Mouse (Mus musculus) limb, embryonic 13.5 days (tissue): ENCODE data around the gene Scn1b. TPM values are rescaled to one million over a fixed set of nuclear protein-coding genes. Genes with fewer than 3 reads are reported as not detected.

Experiments used
- ATAC-seq: fragments of 200-750 bp; cut with Nextera tagmentation; 2 replicates; pipeline ENCODE4 v1.8.0; 2017; ENCODE audit warnings: low read depth, moderate number of reproducible peaks, moderate TSS enrichment; ENCODE audit not compliant: low FRiP score
- H3K27ac ChIP-seq: fragments of 300-500 bp; sonication (generic); 2 replicates; pipeline ENCODE4 v1.5.1; 2015; ENCODE audit warnings: inconsistent platforms, mild to moderate bottlenecking, moderate library complexity
- H3K27me3 ChIP-seq: fragments of 300-500 bp; sonication (generic); 2 replicates; pipeline ENCODE4 v1.6.1; 2015; ENCODE audit warnings: mild to moderate bottlenecking, inconsistent platforms
- H3K36me3 ChIP-seq: fragments of 300-500 bp; sonication (generic); 2 replicates; pipeline ENCODE4 v1.6.1; 2015; ENCODE audit warnings: inconsistent platforms, mild to moderate bottlenecking, moderate library complexity
- H3K4me1 ChIP-seq: fragments of 300-500 bp; sonication (generic); 2 replicates; pipeline ENCODE4 v1.6.1; 2015; ENCODE audit warnings: inconsistent platforms
- H3K4me2 ChIP-seq: fragments of 300-500 bp; sonication (generic); replicated peaks from 2 replicates; pipeline ENCODE4 v1.6.1; 2015; ENCODE audit warnings: inconsistent platforms, mild to moderate bottlenecking, moderate library complexity
- H3K4me3 ChIP-seq: fragments of 300-500 bp; sonication (generic); 2 replicates; pipeline ENCODE4 v1.5.1; 2015; ENCODE audit warnings: moderate library complexity, mild to moderate bottlenecking, inconsistent platforms
- H3K9ac ChIP-seq: fragments of 300-500 bp; sonication (generic); 2 replicates; pipeline ENCODE4 v1.6.1; 2015; ENCODE audit warnings: mild to moderate bottlenecking, inconsistent platforms
- H3K9me3 ChIP-seq: fragments of 300-500 bp; sonication (generic); 2 replicates; pipeline ENCODE4 v1.6.1; 2016; ENCODE audit warnings: inconsistent platforms
- WGBS: fragments of 180-500 bp; shearing (Covaris S2); methylation state at CpG from one replicate; pipeline ENCODE4 v1.1.7; 2015; 5-methylcytosine and 5-hydroxymethylcytosine counted together
- polyA plus RNA-seq: library from polyadenylated mRNA; unstranded; fragments of >200 nt; fragmentation: Nextera tagmentation; extraction: Ambion mirVana; gene quantifications from 2 replicates; pipeline ENCODE4 v1.2.1, GENCODE M21; 2015

Scn1b gene
- polyA plus RNA-seq, 1 experiment from 2014 or later = 4.5 TPM

GRCm38 (mm10) chr7:31109796-31110195 lies 17.0 kb downstream of the Scn1b start:
- WGBS = 84% methylated on average over 5 of the region's 5 CpGs
- Histone ChIP-seq H3K36me3 (no peaks in the 10 kb centered on the region), H3K4me3 (no peak overlapping the region), H3K27ac (no peak overlapping the region), H3K4me1 (no peaks in the 10 kb centered on the region; the same call in 1 of the 2 replicates), H3K9ac (no peak overlapping the region), H3K27me3 (no peaks in the 10 kb centered on the region), H3K4me2 (no peak overlapping the region), H3K9me3 (no peaks in the 10 kb centered on the region)
- ATAC-seq = no peak

DNA sequence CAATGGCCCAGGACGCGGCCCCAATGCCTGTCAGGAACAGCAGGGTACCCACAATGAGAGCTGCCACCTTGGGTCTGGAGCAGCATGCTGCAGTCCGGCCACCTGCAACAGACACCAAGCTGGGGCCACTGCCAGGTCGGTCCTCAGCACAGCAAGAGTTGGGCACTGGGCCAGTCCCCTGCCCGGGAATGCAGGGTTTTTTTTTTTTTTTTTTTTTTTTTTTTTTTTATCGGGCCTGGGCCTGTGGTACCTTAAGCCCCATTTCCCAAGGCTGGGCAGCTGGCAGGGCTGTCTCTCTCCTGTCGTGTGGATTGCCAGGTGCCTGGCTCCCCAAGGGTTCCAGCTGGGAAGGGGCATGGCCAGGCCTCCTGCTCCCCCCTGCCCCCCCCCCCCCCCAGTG lies 17.7 kb downstream of the Scn1b start:
- ATAC-seq = 0 out of 2 replicates have a peak, but pooled peaks have one; percentile 16
- H3K9ac ChIP-seq = no peak overlapping the region
- no peak overlapping the region for H3K4me2 ChIP-seq
- H3K27ac ChIP-seq = no peak overlapping the region
- WGBS = 37% methylated on average over 6 of the region's 7 CpGs
- H3K4me1 ChIP-seq = no peaks in the 10 kb centered on the region; the same call in 1 of the 2 replicates
- H3K4me3 ChIP-seq = no peak overlapping the region
- no peaks in the 10 kb centered on the region for H3K36me3 ChIP-seq
- H3K27me3 ChIP-seq = no peaks in the 10 kb centered on the region; the same call in 1 of the 2 replicates
- no peaks in the 10 kb centered on the region for H3K9me3 ChIP-seq

GRCm38 (mm10) chr7:31107781-31108180 lies 19.0 kb downstream of the Scn1b start:
- no peaks in the 10 kb centered on the region; the same call in 1 of the 2 replicates for H3K4me1 ChIP-seq
- no peaks in the 10 kb centered on the region for H3K9me3 ChIP-seq
- no peak overlapping the region for H3K4me2 ChIP-seq
- H3K27me3 ChIP-seq = peaks cover 7% of the 10 kb centered on the region; the same call in 1 of the 2 replicates
- no peaks in the 10 kb centered on the region for H3K36me3 ChIP-seq
- whole genome bisulfite sequencing = 88% methylated on average over 11 of the region's 11 CpGs
- ATAC-seq = no peak
- H3K4me3 ChIP-seq = no peak overlapping the region
- H3K9ac ChIP-seq = no peak overlapping the region
- no peak overlapping the region for H3K27ac ChIP-seq

- no peaks in the 10 kb centered on the region for H3K9me3 ChIP-seq
- no peak overlapping the region for H3K4me2 ChIP-seq
- 42% methylated on average over 3 of the region's 3 CpGs for WGBS
Measured at GRCm38 (mm10) chr7:31106166-31106565, 20.6 kb downstream of the Scn1b start.

GRCm38 (mm10) chr7:31105061-31105768 lies 21.6 kb downstream of the Scn1b start:
- no peak for ATAC-seq
- peaks cover 10% of the 10 kb centered on the region; the same call in 1 of the 2 replicates for H3K27me3 ChIP-seq
- 61% methylated on average over 15 of the region's 15 CpGs for WGBS

More at GRCm38 (mm10) chr7:31106166-31106565, 20.6 kb downstream of the Scn1b start:
- ATAC-seq = no peak
- H3K4me3 ChIP-seq = no peak overlapping the region
- no peak overlapping the region for H3K9ac ChIP-seq
- no peaks in the 10 kb centered on the region; the same call in 1 of the 2 replicates for H3K4me1 ChIP-seq
- H3K36me3 ChIP-seq = no peaks in the 10 kb centered on the region
- H3K27me3 ChIP-seq = peaks cover 10% of the 10 kb centered on the region; the same call in 1 of the 2 replicates
- H3K27ac ChIP-seq = no peak overlapping the region

GRCm38 (mm10) chr7:31100786-31101185 lies 26.0 kb downstream of the Scn1b start:
- 85% methylated on average over 14 of the region's 14 CpGs for WGBS
- peaks cover 10% of the 10 kb centered on the region; the same call in 1 of the 2 replicates for H3K27me3 ChIP-seq

More at GRCm38 (mm10) chr7:31105061-31105768, 21.6 kb downstream of the Scn1b start:
- Histone ChIP-seq H3K27ac (no peak overlapping the region), H3K9me3 (no peaks in the 10 kb centered on the region), H3K36me3 (no peaks in the 10 kb centered on the region), H3K4me1 (no peaks in the 10 kb centered on the region; the same call in 1 of the 2 replicates), H3K4me2 (no peak overlapping the region), H3K4me3 (no peak overlapping the region), H3K9ac (no peak overlapping the region)

DNA sequence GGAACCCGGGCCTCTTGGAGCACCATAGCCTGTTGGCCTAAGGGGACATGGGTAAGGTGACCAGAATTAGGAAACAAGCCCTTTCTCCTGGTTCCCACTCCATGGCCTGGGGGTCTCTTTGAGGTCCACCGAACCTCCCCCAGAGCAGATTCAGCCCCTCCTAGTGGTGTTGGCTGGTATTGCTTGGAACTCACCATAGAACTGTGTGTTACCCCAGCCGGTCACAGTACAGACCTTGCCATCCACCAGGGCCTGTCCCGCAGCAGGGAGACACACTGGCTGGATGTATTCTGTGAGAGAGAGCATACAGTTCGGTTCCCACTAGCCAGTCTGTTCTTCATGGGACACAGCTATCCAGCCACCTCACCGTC lies 27.2 kb downstream of the Scn1b start:
- no peak overlapping the region for H3K4me3 ChIP-seq
- H3K9me3 ChIP-seq = no peaks in the 10 kb centered on the region
- no peak overlapping the region for H3K27ac ChIP-seq
- no peak for ATAC-seq
- H3K36me3 ChIP-seq = no peaks in the 10 kb centered on the region
- no peak overlapping the region for H3K9ac ChIP-seq
- H3K4me1 ChIP-seq = no peaks in the 10 kb centered on the region
- peaks cover 10% of the 10 kb centered on the region; the same call in 1 of the 2 replicates for H3K27me3 ChIP-seq
- 84% methylated on average over 6 of the region's 6 CpGs for WGBS
- no peak overlapping the region for H3K4me2 ChIP-seq

More at GRCm38 (mm10) chr7:31100786-31101185, 26.0 kb downstream of the Scn1b start:
- Histone ChIP-seq H3K4me1 (no peaks in the 10 kb centered on the region), H3K9me3 (no peaks in the 10 kb centered on the region), H3K4me2 (no peak overlapping the region), H3K27ac (no peak overlapping the region), H3K4me3 (no peak overlapping the region), H3K9ac (no peak overlapping the region), H3K36me3 (no peaks in the 10 kb centered on the region)
- ATAC-seq = no peak

- H3K9me3 ChIP-seq = no peaks in the 10 kb centered on the region
- H3K4me2 ChIP-seq = no peak overlapping the region
- WGBS = 78% methylated on average over 22 of the region's 22 CpGs
- H3K27me3 ChIP-seq = peaks cover 10% of the 10 kb centered on the region; the same call in 1 of the 2 replicates
- H3K4me1 ChIP-seq = no peaks in the 10 kb centered on the region
- H3K9ac ChIP-seq = no peak overlapping the region
- no peak overlapping the region for H3K27ac ChIP-seq
- H3K36me3 ChIP-seq = no peaks in the 10 kb centered on the region
- no peak for ATAC-seq
- no peak overlapping the region for H3K4me3 ChIP-seq
Measured at GRCm38 (mm10) chr7:31098697-31099611, 27.8 kb downstream of the Scn1b start.

- peaks cover 2% of the 10 kb centered on the region; the same call in 1 of the 2 replicates for H3K27me3 ChIP-seq
- WGBS = 22% methylated on average over 14 of the region's 20 CpGs
- H3K4me2 ChIP-seq = peak overlapping the region; percentile 53
- H3K4me3 ChIP-seq = peak overlapping the region; percentile 25
- ATAC-seq = peak; percentile 94
- H3K9me3 ChIP-seq = no peaks in the 10 kb centered on the region
- H3K4me1 ChIP-seq = no peaks in the 10 kb centered on the region
- H3K36me3 ChIP-seq = no peaks in the 10 kb centered on the region
- H3K27ac ChIP-seq = no peak overlapping the region
- no peak overlapping the region for H3K9ac ChIP-seq
Measured at GRCm38 (mm10) chr7:31097583-31098248, 29.1 kb downstream of the Scn1b start.

DNA sequence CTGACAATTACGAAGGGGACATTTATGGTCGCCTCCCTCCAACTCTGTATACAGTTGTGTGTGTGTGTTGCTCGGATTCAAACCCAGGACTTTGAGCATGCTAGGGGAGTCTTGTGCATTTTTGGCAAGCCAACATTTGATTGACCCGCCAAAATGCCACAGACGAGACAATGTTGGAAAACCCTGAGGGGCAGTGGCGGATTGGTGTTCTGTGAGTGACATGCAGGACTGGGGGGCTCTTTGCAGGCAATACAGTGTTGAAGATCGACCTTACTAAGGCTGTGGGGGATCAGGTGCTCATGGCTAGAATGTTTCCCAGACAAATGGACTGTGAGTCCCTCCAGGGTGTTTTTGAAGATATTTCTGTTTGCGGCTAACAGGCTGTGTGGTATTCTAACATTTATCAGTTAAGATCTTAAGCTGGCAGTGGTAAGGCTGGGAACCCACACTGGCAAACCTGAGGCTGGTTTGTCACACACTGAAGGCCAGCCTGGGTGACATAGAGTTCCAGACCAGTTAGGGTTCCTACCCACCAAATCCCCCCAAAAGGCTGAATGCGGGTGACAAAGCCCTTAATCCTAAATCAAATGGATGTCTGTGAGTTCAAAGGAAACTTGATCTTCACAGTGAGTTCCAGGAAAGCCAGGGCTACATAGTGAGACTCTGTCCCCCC lies 29.8 kb downstream of the Scn1b start:
- Histone ChIP-seq H3K9ac (no peak overlapping the region), H3K36me3 (no peaks in the 10 kb centered on the region), H3K4me3 (no peak overlapping the region), H3K9me3 (no peaks in the 10 kb centered on the region), H3K4me1 (no peaks in the 10 kb centered on the region), H3K4me2 (no peak overlapping the region), H3K27ac (no peak overlapping the region), H3K27me3 (no peaks in the 10 kb centered on the region)
- no peak for ATAC-seq
- 69% methylated on average over 9 of the region's 9 CpGs for WGBS

- 31% methylated on average over 11 of the region's 12 CpGs for WGBS
Measured at GRCm38 (mm10) chr7:31094774-31095501, 31.9 kb downstream of the Scn1b start.

More at GRCm38 (mm10) chr7:31094774-31095501, 31.9 kb downstream of the Scn1b start:
- Histone ChIP-seq H3K36me3 (no peaks in the 10 kb centered on the region), H3K4me2 (no peak overlapping the region), H3K4me1 (no peaks in the 10 kb centered on the region), H3K27me3 (no peaks in the 10 kb centered on the region), H3K9me3 (no peaks in the 10 kb centered on the region), H3K27ac (no peak overlapping the region), H3K4me3 (no peak overlapping the region), H3K9ac (no peak overlapping the region)
- ATAC-seq = no peak
